Mouse (Mus musculus) cerebellum, adult 8-10 months (tissue): ENCODE measurements around the gene Aspdh.

ENCODE experiments used
- DNase-seq: peaks from one replicate; pipeline ENCODE4 v3.0.0; 2022

The Aspdh gene

DNA sequence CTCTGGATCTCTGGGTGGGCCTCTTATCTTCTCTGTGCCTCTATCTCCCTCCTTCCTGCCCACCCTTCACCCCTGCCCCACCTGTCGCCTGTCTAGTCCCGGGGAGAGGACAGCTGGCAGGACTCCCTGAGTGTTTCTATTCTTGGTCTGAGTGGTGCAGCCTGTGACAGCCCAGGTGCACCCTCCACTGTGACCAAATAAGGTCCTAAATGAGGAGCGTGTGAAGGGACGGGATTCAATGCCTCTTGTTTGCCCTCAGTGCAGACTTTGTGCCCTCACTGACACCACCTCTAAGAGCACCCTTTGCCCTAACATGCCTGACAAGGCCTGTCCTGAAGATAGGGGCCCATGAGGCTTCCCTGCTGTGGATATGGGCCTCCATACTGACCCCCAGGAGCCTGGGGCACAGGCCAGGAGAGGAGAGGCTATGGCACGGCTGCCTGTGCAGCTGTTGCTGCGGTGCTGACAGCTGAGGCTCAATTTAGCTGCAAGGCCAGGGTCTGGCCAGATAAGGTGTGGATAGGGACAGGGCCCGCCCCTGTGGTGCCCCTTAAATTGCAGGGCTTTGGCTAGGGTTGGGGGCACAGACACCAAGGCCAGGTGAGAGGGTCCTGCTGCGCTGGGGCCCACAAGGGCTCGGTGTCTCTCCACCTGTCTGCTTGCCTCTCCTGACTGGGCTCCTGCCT lies 7.9 kb downstream of the Aspdh start:
- no peak for DNase-seq

DNA sequence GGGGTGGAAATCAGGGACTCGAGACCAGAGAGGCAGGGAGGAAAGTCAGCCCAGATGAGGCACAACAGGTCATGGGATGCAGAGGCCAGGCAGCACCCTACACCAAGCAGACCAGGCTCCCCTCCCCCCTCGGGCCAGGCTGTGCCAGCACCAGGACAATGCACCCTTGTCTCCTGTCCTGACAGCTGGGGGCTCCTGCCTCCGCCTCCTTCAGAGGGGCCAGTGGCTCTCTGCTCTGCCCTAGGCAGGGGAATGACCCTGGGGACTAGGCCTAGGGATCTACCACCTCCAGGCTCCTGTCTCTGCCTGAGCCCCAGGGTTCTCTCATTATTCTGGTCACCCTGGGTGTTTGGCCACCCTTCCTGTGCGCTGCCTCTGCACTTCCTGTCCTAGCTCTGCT lies 9.2 kb downstream of the Aspdh start:
- DNase-seq: no peak

DNA sequence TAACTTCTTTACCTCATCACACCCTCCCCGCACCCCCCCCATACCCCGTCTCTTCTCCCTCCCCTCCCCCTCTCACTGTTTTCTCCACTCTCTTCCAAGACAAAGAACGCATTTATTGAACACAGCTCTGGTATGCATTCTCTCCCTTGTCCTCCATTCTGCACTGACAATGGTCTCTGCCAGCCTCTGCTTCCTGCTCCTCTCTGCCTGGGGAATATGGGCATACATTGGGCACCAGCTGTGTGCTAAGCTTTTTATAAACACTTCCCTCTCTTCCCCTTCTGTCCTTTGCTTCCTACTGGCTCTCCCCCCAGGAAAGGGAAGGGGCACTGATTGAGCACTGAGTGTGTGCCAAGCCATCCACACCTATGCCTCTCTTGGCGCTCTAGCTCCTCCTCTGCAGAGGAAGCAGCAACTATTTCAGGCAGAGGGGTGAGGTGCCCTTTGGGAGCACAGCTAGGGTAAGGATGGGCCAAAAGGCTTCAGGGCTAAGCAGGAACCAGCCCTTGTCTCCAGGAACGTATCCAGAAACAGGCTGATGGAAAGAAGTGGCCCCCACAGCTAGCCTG lies 9.9 kb downstream of the Aspdh start:
- no peak for DNase-seq

- DNase-seq: no peak
Measured at GRCm38 (mm10) chr7:44482836-44483435, 17.7 kb downstream of the Aspdh start.

GRCm38 (mm10) chr7:44484109-44484508 lies 18.9 kb downstream of the Aspdh start:
- DNase-seq: no peak

GRCm38 (mm10) chr7:44484841-44485571 lies 19.8 kb downstream of the Aspdh start:
- peak; percentile 84 for DNase-seq

DNA sequence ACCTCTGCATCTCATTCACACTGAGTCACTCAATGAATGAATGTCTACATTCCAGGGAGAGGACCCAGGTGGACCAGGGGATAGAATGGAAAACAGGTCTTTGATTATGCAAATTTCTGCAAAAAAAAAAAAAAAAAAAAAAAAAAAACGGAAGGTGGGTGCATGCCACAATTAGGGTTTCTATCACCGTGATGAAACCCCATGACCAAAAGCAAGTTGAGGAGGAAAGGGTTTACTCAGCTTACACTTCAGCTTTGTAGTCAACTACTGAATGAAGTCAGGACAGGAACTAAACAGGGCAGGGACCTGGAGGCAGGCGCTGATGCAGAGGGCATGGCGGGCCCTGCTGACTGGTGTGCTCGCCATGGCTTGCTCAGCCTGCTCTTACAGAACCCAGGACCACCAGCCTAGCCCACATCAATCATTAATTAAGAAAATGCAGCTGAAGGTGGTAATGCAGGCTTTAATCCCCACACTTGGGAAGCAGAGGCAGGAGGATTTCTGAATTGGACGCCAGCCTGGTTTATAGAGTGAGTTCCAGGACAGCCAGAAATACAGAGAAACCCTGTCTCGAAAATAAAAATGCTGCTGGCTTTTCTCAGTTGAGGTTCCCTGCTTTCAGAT lies 20.5 kb downstream of the Aspdh start:
- DNase-seq: no peak

GRCm38 (mm10) chr7:44486927-44487575 lies 21.9 kb downstream of the Aspdh start:
- DNase-seq: no peak

GRCm38 (mm10) chr7:44487936-44488335 lies 22.7 kb downstream of the Aspdh start:
- DNase-seq: no peak

GRCm38 (mm10) chr7:44488545-44488944 lies 23.4 kb downstream of the Aspdh start:
- DNase-seq: no peak

- no peak for DNase-seq
Measured at GRCm38 (mm10) chr7:44490281-44490680, 25.1 kb downstream of the Aspdh start.

- no peak for DNase-seq
Measured at GRCm38 (mm10) chr7:44491391-44491790, 26.2 kb downstream of the Aspdh start.

DNA sequence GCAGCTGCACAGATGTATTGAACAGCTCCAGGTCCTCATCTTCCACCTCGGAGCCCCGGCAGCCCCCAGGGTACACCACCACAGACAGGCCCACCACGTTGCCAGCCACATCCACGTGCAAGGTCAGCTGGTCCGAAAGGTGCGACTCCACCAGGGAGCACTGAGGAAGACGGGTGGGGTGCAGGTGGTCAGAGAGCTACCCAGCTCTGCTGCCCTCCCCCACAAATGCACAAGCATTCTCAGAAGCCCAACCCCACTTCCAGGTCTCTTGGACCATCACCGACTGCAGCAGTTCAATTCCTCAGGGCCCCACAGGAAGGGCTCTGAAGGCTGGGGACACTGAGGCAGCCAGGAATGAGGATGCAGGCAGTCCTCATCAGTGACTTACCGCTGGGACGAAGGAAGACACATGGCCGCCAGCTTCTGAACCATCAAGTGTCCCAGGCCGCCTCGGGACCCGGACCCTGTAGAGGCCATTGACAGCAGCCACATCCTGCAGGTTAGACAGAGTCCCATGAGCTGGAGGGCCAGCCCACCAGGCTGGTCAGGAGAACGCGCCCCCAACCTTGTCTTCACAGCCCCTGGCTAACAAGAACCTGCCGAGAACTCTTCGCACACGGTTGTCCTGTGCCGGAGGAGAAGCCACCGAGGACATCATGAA lies 27.1 kb downstream of the Aspdh start:
- DNase-seq: no peak

DNA sequence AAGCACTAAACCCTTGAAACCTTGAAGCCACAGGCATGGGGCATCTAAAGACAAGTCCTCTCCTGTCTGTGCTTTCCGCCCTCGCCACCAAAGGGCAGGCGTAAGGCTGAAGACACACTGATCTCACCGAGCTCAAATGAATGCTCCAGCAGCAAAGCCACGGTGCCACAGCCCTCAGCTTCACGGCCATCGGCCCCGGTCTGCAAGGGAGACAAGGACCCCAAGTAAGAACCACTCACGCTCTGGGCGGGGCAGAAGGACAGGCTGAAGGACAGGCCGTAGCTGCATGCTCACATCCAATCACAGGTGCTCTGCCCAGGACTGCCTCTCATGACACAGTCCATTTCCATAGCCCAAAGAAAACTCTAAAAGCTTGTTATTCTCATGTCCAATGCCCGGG lies 29.5 kb downstream of the Aspdh start:
- DNase-seq: no peak

DNA sequence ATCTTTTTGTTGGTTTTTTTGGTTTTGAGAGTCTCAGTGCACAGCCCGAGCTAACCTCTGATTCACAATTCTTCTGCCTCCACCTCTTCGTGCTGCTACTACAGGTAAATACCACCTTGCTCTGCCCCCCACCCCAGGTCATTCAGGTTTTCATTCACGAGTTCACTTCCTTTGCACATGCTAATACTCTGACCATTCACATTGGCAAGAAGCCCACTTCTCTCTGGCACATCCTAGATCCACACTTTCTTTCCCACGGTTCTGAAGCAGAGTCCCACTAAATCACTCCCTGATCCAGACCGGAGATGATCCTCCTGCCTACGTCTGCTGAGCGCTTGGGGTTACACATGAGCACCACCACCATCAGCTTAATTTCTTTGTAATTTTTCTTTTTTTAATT lies 29.9 kb downstream of the Aspdh start:
- no peak for DNase-seq

GRCm38 (mm10) chr7:44495992-44496770 lies 31.0 kb downstream of the Aspdh start, which contains the start of the genes Emc10 and Fam71e1:
Gene Emc10, minus strand, starts transcription at chr7:44496529.
Gene Fam71e1, plus strand, starts transcription at chr7:44496581.
- DNase-seq: peak; percentile 99

DNA sequence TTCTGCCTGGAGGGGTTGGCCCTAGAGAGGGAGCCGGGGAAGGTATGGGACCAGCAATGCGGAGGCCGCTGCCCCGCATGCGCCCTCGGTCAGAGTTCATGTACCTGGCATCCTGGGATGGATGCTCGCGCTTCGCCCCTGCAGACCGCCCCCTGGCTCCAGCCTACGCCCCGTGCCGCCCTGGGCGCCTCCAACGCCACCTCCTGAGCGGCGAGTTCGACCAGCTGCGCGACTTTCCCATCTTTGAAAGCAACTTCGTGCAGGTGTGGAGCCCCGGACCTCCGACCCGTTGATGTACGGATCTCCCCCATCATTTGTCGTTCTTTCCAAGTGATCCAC lies 31.5 kb downstream of the Aspdh start:
- no peak for DNase-seq

DNA sequence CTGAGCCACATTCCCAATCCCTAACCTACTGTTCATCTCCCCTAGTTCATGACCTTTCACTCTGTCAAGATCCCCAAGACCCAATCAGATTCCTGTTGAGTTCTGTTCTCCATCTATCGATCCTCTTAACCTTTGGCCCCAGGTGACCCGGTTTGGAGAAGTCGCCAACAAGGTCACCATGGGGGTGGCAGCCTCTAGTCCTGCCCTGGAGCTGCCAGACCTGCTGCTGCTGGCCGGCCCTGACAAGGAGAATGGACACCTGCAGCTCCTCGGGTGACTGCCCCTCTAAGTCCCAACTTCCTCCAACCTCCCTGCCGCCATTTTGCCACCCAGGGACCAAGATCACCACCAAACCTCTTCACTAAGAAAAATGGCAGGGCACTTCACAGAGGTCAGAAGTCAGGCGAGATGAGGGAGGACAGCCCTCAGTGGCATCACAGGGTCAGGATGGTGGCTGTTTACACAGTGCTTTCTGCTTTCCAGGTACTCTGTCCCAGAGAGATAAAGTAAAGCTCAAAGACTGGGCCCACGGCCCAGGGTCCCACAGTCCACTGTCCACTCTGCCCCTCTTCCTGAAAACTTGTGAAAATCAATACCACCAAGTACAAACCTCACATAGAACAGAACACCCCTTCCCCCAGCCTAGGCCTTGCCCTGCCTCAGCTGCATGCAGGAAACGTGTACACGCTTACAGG lies 32.3 kb downstream of the Aspdh start:
- DNase-seq: no peak

- no peak for DNase-seq
Measured at GRCm38 (mm10) chr7:44498922-44499321, 33.7 kb downstream of the Aspdh start.

GRCm38 (mm10) chr7:44500046-44500445 lies 34.9 kb downstream of the Aspdh start:
- DNase-seq: no peak
